Mouse (Mus musculus) hindbrain, postnatal 0 days (tissue): ENCODE data around the gene Acox1. TPM values are rescaled to one million over a fixed set of nuclear protein-coding genes. Genes with fewer than 3 reads are reported as not detected.

Source experiments
- ATAC-seq: fragments of 200-750 bp; cut with Nextera tagmentation; 2 replicates; pipeline ENCODE4 v1.8.0; 2017; ENCODE audit warnings: mild to moderate bottlenecking, moderate TSS enrichment, moderate library complexity
- DNase-seq: peaks from one replicate; pipeline ENCODE4 v3.0.0-alpha.2; 2015; ENCODE audit warnings: low spot score
- H3K27ac ChIP-seq: fragments of 300-500 bp; sonication (generic); 2 replicates; pipeline ENCODE4 v1.5.1; 2014; ENCODE audit warnings: mild to moderate bottlenecking
- H3K27me3 ChIP-seq: fragments of 300-500 bp; sonication (generic); 2 replicates; pipeline ENCODE4 v1.6.1; 2014; ENCODE audit warnings: low read length, mixed read lengths; ENCODE audit not compliant: insufficient read depth
- H3K36me3 ChIP-seq: fragments of 300-500 bp; sonication (generic); 2 replicates; pipeline ENCODE4 v1.6.1; 2014; ENCODE audit warnings: low read length, mixed read lengths; ENCODE audit not compliant: insufficient read depth
- H3K4me1 ChIP-seq: fragments of 300-500 bp; sonication (generic); 2 replicates; pipeline ENCODE4 v1.6.1; 2014; ENCODE audit warnings: antibody characterized with exemption, low read length, mixed read lengths; ENCODE audit not compliant: insufficient read depth
- H3K4me2 ChIP-seq: fragments of 300-500 bp; sonication (generic); 2 replicates; pipeline ENCODE4 v1.6.1; 2014; ENCODE audit warnings: low read depth, mild to moderate bottlenecking, low read length, moderate library complexity, mixed read lengths
- H3K4me3 ChIP-seq: fragments of 300-500 bp; sonication (generic); 2 replicates; pipeline ENCODE4 v1.5.1; 2014; ENCODE audit warnings: low read length
- H3K9ac ChIP-seq: fragments of 300-500 bp; sonication (generic); replicated peaks from 2 replicates; pipeline ENCODE4 v1.6.1; 2014; ENCODE audit warnings: mild to moderate bottlenecking, low read length, moderate library complexity, mixed read lengths
- H3K9me3 ChIP-seq: fragments of 300-500 bp; sonication (generic); 2 replicates; pipeline ENCODE4 v1.6.1; 2016; ENCODE audit warnings: low read length, mixed read lengths
- CTCF ChIP-seq: IDR thresholded peaks from 2 replicates; pipeline ENCODE4 v1.5.1; 2016; ENCODE audit warnings: antibody characterized with exemption, control low read depth, low read depth
- WGBS: fragments of 180-500 bp; shearing (Covaris S2); extraction: QIAGEN DNeasy Blood & Tissue Kit; methylation state at CpG from one replicate; pipeline ENCODE4 v1.1.7; 2014; 5-methylcytosine and 5-hydroxymethylcytosine counted together
- polyA plus RNA-seq: library from polyadenylated mRNA; unstranded; fragments of >200 nt; fragmentation: Nextera tagmentation; extraction: Ambion mirVana; gene quantifications from 2 replicates; pipeline ENCODE4 v1.2.1, GENCODE M21; 2015
- total RNA-seq: library from RNA; depleted of rRNA; stranded (reverse); fragments of >200 nt; gene quantifications from 2 replicates; pipeline ENCODE4 v1.2.3, GENCODE M21; 2014

The Acox1 gene
- total and polyA plus RNA-seq, 2 experiments from 2014 or later, result 65.0 to 112 TPM

DNA sequence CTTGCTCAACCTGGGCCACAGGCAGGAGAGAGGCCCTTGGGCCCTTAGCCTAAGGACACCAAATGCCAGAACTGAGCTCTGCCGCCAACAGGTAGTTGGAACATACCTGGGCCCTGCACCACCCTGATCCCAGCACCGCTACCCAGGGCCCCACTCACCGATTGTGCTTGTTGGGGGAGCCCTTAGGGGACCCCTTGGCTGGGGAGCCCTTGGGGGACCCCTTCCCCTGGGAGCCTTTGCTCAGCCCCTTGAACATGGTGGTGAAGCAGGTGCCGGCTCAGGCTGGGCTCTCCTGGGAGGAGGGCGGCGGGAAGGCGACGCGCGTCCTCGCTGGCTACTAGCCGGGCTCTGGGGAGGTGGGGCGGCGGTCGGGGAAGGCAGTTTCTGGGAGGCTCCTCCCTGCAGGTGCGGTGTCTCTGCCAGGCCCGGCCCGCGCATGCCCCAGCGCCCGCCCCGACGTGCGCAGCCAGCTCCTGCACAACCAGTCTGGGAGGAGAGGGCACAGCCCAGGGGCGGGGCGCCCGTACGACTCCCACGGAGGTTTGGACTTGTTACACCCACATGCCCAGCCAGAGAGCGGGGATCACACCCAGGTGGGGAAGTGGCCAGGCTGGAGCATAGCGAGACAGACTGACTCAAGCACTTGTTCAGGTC, 39.0 kb upstream of the Acox1 start, which contains the start of gene Evpl:
Evpl (minus strand) TSS at position 336 of the 654 bp plus-strand sequence.
- no peak within 1 kb of the TSS for H3K27ac ChIP-seq
- H3K9ac ChIP-seq, result no peak within 1 kb of the TSS
- DNase-seq, result no peak

DNA sequence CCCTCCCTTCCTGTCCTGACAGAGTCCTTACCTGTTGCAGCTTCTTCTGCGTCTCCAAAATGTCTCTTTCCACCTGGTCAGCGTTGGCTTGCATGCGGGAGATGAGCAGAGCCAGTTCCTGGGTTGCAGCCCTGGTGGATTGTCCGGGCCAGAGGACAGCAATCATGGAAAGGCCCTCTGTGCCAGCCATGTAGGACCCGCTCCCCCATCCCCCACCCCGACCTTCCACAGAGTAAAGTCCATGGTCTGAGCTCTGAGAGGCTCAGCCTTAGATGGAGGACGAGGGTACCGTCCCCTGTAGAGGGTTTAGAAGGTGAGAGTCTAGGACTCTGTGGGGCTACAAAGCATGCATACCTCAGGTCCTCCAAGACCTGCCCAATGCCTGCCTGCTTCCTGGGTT, 36.1 kb upstream of the Acox1 start:
- no peak for TF ChIP-seq CTCF
- Histone ChIP-seq H3K9ac (no peak overlapping the region), H3K9me3 (no peaks in the 10 kb centered on the region), H3K27ac (no peak overlapping the region), H3K4me2 (no peak overlapping the region), H3K4me3 (no peak overlapping the region), H3K36me3 (no peaks in the 10 kb centered on the region), H3K27me3 (no peaks in the 10 kb centered on the region), H3K4me1 (no peaks in the 10 kb centered on the region)
- WGBS, result 85% methylated on average over 8 of the region's 8 CpGs
- DNase-seq, result no peak
- ATAC-seq, result no peak

More for the DNA sequence above, 39.0 kb upstream of the Acox1 start, which contains the start of gene Evpl:
- peak within 1 kb of the TSS; percentile 13; the same call in 1 of the 2 replicates for H3K4me2 ChIP-seq
- no peaks in the 10 kb centered on the region for H3K27me3 ChIP-seq
- H3K36me3 ChIP-seq, result no peaks in the 10 kb centered on the region
- ATAC-seq, result peak; percentile 44; the same call in 1 of the 2 replicates
- TF ChIP-seq CTCF, result no peak
- 15% methylated on average over 29 of the region's 31 CpGs for WGBS
- H3K4me1 ChIP-seq, result no peaks in the 10 kb centered on the region
- H3K9me3 ChIP-seq, result no peaks in the 10 kb centered on the region
- no peak within 1 kb of the TSS for H3K4me3 ChIP-seq

DNA sequence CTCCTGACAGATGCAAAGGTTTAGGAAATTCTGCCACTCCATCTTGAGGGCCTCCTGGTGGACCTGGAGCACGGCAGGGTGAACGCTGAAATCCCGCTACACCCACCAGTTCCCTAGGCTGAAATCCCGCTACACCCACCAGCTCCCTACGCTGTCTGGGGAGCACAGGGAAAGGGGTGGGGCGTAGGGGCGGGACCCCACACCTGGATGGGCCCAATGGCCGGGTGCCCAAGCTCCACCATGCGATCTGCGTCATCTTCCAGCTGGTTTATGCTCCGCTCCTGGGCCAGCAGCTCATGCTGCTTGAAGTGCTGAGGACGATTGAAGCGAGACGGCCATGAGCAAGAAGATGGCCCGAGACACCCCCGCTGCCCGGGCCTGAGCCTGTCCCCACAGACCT, 33.6 kb upstream of the Acox1 start:
- Histone ChIP-seq H3K4me2 (no peak overlapping the region), H3K4me3 (0 out of 2 replicates have a peak overlapping the region, but pooled peaks have one; percentile 3), H3K9ac (0 out of 2 replicates have a peak overlapping the region, but pooled peaks have one; percentile 21), H3K9me3 (no peaks in the 10 kb centered on the region), H3K27me3 (no peaks in the 10 kb centered on the region), H3K27ac (no peak overlapping the region), H3K4me1 (no peaks in the 10 kb centered on the region), H3K36me3 (no peaks in the 10 kb centered on the region)
- peak; percentile 55; the same call in 1 of the 2 replicates for ATAC-seq
- DNase-seq, result no peak
- WGBS, result 25% methylated on average over 17 of the region's 17 CpGs
- TF ChIP-seq CTCF, result no peak

DNA sequence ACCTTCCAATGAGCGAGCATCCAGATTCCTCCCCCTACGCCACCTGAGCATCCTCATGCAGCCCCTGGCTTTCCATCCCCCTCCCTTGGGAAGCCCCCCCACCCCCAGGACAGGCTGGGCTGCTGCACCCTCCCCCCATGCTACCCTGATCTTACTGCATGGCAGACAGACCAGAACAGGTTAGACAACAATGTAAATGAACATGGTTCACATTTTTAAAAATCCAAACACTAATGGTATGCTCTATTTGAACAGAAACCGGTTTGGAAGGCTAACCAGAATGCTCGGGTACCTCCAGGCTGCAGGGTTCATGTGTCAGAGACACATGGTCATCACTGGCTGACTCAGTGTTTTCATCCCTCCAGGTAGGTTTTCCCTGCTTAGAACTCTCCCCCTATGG, 29.9 kb upstream of the Acox1 start:
- H3K9me3 ChIP-seq, result no peaks in the 10 kb centered on the region
- TF ChIP-seq CTCF, result no peak
- no peak for DNase-seq
- H3K27me3 ChIP-seq, result peaks cover 4% of the 10 kb centered on the region; the same call in 1 of the 2 replicates
- no peak overlapping the region for H3K4me3 ChIP-seq
- no peak overlapping the region for H3K27ac ChIP-seq
- H3K4me2 ChIP-seq, result no peak overlapping the region
- H3K4me1 ChIP-seq, result no peaks in the 10 kb centered on the region
- no peaks in the 10 kb centered on the region for H3K36me3 ChIP-seq
- WGBS, result 77% methylated on average over 4 of the region's 4 CpGs
- H3K9ac ChIP-seq, result no peak overlapping the region
- no peak for ATAC-seq

- TF ChIP-seq CTCF, result peak; percentile 84
- Histone ChIP-seq H3K4me1 (no peaks in the 10 kb centered on the region), H3K9ac (no peak overlapping the region), H3K4me2 (no peak overlapping the region), H3K27ac (no peak overlapping the region), H3K4me3 (no peak overlapping the region), H3K36me3 (no peaks in the 10 kb centered on the region), H3K9me3 (no peaks in the 10 kb centered on the region), H3K27me3 (peaks cover 16% of the 10 kb centered on the region; the same call in 1 of the 2 replicates)
- peak; percentile 73 for DNase-seq
- ATAC-seq, result no peak
- WGBS, result 0% methylated on average over 2 of the region's 2 CpGs
Observed at GRCm38 (mm10) chr11:116226414-116226813, 27.6 kb upstream of the Acox1 start.

- H3K36me3 ChIP-seq, result no peaks in the 10 kb centered on the region
- no peak for DNase-seq
- H3K27me3 ChIP-seq, result peaks cover 25% of the 10 kb centered on the region; the same call in 1 of the 2 replicates
- no peak overlapping the region; the same call in 1 of the 2 replicates for H3K9ac ChIP-seq
- peak overlapping the region; percentile 23 for H3K4me3 ChIP-seq
- H3K4me2 ChIP-seq, result peak overlapping the region; percentile 52
- WGBS, result 23% methylated on average over 23 of the region's 23 CpGs
- peak overlapping the region; percentile 7; the same call in 1 of the 2 replicates for H3K27ac ChIP-seq
- no peaks in the 10 kb centered on the region for H3K9me3 ChIP-seq
- peaks cover 5% of the 10 kb centered on the region; the same call in 1 of the 2 replicates for H3K4me1 ChIP-seq
- ATAC-seq, result no peak
- no peak for TF ChIP-seq CTCF
Observed at GRCm38 (mm10) chr11:116222740-116223059, 23.9 kb upstream of the Acox1 start.
